Mouse (Mus musculus) stomach, postnatal 0 days (tissue): ENCODE measurements around the gene Ticam1. TPM values are rescaled to one million over a fixed set of nuclear protein-coding genes. Genes with fewer than 3 reads are reported as not detected.

Source experiments
- ATAC-seq: fragments of 200-750 bp; cut with Nextera tagmentation; 2 replicates; pipeline ENCODE4 v1.8.0; 2017; ENCODE audit not compliant: low FRiP score, low TSS enrichment
- DNase-seq: peaks from one replicate; pipeline ENCODE4 v3.0.0-alpha.2; 2016; ENCODE audit warnings: low spot score
- H3K27ac ChIP-seq: fragments of 300-500 bp; sonication (generic); replicated peaks from 2 replicates; pipeline ENCODE4 v1.5.1; 2014; ENCODE audit warnings: mild to moderate bottlenecking, control low read depth
- H3K27me3 ChIP-seq: fragments of 300-500 bp; sonication (generic); 2 replicates; pipeline ENCODE4 v1.6.1; 2014; ENCODE audit warnings: low read length; ENCODE audit not compliant: control insufficient read depth, insufficient read depth
- H3K36me3 ChIP-seq: fragments of 300-500 bp; sonication (generic); 2 replicates; pipeline ENCODE4 v1.6.1; 2014; ENCODE audit warnings: low read length, mixed read lengths; ENCODE audit not compliant: control insufficient read depth, insufficient read depth
- H3K4me1 ChIP-seq: fragments of 300-500 bp; sonication (generic); replicated peaks from 2 replicates; pipeline ENCODE4 v1.6.1; 2014; ENCODE audit warnings: antibody characterized with exemption; ENCODE audit not compliant: control insufficient read depth, insufficient read depth
- H3K4me2 ChIP-seq: fragments of 300-500 bp; sonication (generic); replicated peaks from 2 replicates; pipeline ENCODE4 v1.6.1; 2014; ENCODE audit warnings: low read depth, mild to moderate bottlenecking, control low read depth, moderate library complexity
- H3K4me3 ChIP-seq: fragments of 300-500 bp; sonication (generic); 2 replicates; pipeline ENCODE4 v1.5.1; 2014; ENCODE audit warnings: low read depth, low read length, control low read depth
- H3K9ac ChIP-seq: fragments of 300-500 bp; sonication (generic); 2 replicates; pipeline ENCODE4 v1.6.1; 2014; ENCODE audit warnings: mild to moderate bottlenecking, low read length, control low read depth, mixed read lengths
- H3K9me3 ChIP-seq: fragments of 300-500 bp; sonication (generic); 2 replicates; pipeline ENCODE4 v1.6.1; 2016; ENCODE audit warnings: low read length; ENCODE audit not compliant: control insufficient read depth
- CTCF ChIP-seq: IDR thresholded peaks from 2 replicates; pipeline ENCODE4 v1.5.1; 2016; ENCODE audit warnings: antibody characterized with exemption, low read depth, mild to moderate bottlenecking, moderate library complexity
- EP300 ChIP-seq: optimal IDR thresholded peaks from 2 replicates; pipeline ENCODE3; 2016; ENCODE audit warnings: antibody characterized with exemption
- WGBS: fragments of 180-500 bp; shearing (Covaris S2); extraction: QIAGEN DNeasy Blood & Tissue Kit; methylation state at CpG from one replicate; pipeline ENCODE4 v1.1.7; 2014; 5-methylcytosine and 5-hydroxymethylcytosine counted together
- polyA plus RNA-seq: library from polyadenylated mRNA; unstranded; fragments of >200 nt; fragmentation: Nextera tagmentation; extraction: Ambion mirVana; gene quantifications from 2 replicates; pipeline ENCODE4 v1.2.1, GENCODE M21; 2015

Ticam1 gene
- polyA plus RNA-seq, 1 experiment from 2014 or later: 4.6 TPM

- Histone ChIP-seq H3K4me2 (no peak overlapping the region), H3K4me1 (no peaks in the 10 kb centered on the region), H3K27ac (peak overlapping the region; percentile 49), H3K27me3 (no peaks in the 10 kb centered on the region), H3K9ac (no peak overlapping the region), H3K4me3 (no peak overlapping the region), H3K36me3 (peaks cover 23% of the 10 kb centered on the region), H3K9me3 (no peaks in the 10 kb centered on the region)
- peak; percentile 16 for DNase-seq
- WGBS: 82% methylated on average over 12 of the region's 12 CpGs
- no peak for ATAC-seq
- TF ChIP-seq CTCF (no peak), EP300 (no peak)
These were observed 3.0 kb upstream of the Ticam1 start for GRCm38 (mm10) chr17:56279481-56280155.

GRCm38 (mm10) chr17:56278340-56278739 is 1.8 kb upstream of the Ticam1 start:
- ATAC-seq (no peak), DNase-seq (no peak)
- Histone ChIP-seq H3K9me3 (no peaks in the 10 kb centered on the region), H3K4me1 (no peaks in the 10 kb centered on the region), H3K27me3 (no peaks in the 10 kb centered on the region), H3K4me2 (no peak overlapping the region), H3K27ac (peak overlapping the region; percentile 94), H3K36me3 (peaks cover 19% of the 10 kb centered on the region), H3K9ac (no peak overlapping the region), H3K4me3 (no peak overlapping the region)
- TF ChIP-seq CTCF: no peak
- TF ChIP-seq EP300: no peak
- 87% methylated on average over 5 of the region's 5 CpGs for WGBS

DNA sequence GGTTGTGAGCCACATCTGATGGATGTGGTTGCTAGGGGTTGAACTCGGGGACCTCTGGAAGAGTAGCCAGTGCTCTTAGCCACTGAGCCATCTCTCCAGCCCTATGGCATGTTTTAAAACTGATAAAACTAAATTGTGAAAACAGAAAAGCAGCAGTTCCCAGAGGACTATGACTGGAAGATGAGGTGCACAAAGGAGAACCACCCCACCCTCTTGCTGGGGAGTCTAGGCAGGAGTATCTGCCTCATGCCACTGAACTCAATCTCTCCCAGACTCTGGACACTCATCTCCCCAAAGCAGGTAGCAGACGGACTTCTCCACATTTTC is 944 bp upstream of the Ticam1 start:
- TF ChIP-seq CTCF: no peak
- no peaks in the 10 kb centered on the region for H3K9me3 ChIP-seq
- no peak overlapping the region for H3K9ac ChIP-seq
- H3K4me3 ChIP-seq: no peak overlapping the region
- H3K36me3 ChIP-seq: peaks cover 14% of the 10 kb centered on the region
- peak overlapping the region; percentile 94 for H3K27ac ChIP-seq
- DNase-seq: no peak
- H3K4me1 ChIP-seq: no peaks in the 10 kb centered on the region
- WGBS: 27% methylated on average over 2 of the region's 2 CpGs
- H3K27me3 ChIP-seq: no peaks in the 10 kb centered on the region
- no peak; the same call in 1 of the 2 replicates for ATAC-seq
- H3K4me2 ChIP-seq: peak overlapping the region; percentile 77

- TF ChIP-seq EP300 (no peak), CTCF (no peak)
- ATAC-seq (peak; percentile 36), DNase-seq (peak; percentile 67)
- Histone ChIP-seq H3K36me3 (peaks cover 13% of the 10 kb centered on the region), H3K4me2 (peak overlapping the region; percentile 77), H3K27ac (peak overlapping the region; percentile 94), H3K9ac (peak overlapping the region; percentile 83), H3K9me3 (no peaks in the 10 kb centered on the region), H3K4me3 (peak overlapping the region; percentile 61), H3K27me3 (no peaks in the 10 kb centered on the region), H3K4me1 (no peaks in the 10 kb centered on the region)
- 16% methylated on average over 5 of the region's 5 CpGs for WGBS
These were observed 625 bp downstream of the Ticam1 start for GRCm38 (mm10) chr17:56275842-56276480.

DNA sequence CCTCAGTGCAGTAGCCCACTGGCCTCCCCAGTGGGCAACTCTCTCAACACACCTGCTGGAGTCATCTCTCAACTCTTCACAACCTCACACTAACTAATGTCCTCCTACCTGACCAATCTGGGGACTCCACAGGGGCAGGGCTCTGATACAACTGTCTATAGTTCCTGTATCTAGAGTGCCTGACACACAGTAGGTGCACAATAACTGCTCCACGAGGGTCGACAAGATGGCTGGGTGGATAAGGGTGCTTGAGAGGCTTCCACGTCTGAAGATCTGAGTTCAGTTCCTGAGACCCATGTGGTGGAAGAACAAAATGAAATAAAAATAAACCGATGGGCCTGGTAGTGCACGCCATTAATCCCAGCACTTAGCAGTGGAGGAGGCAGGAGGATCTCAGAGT is 2.6 kb downstream of the Ticam1 start:
- DNase-seq: no peak
- H3K9ac ChIP-seq: no peak overlapping the region
- no peak overlapping the region for H3K4me2 ChIP-seq
- 87% methylated on average over 5 of the region's 5 CpGs for WGBS
- no peaks in the 10 kb centered on the region for H3K9me3 ChIP-seq
- H3K4me3 ChIP-seq: no peak overlapping the region
- H3K27ac ChIP-seq: no peak overlapping the region
- peaks cover 4% of the 10 kb centered on the region for H3K4me1 ChIP-seq
- no peak for ATAC-seq
- H3K27me3 ChIP-seq: no peaks in the 10 kb centered on the region
- TF ChIP-seq EP300: no peak
- no peak for TF ChIP-seq CTCF
- peaks cover 8% of the 10 kb centered on the region; the same call in 1 of the 2 replicates for H3K36me3 ChIP-seq

- TF ChIP-seq EP300: no peak
- TF ChIP-seq CTCF: no peak
- DNase-seq: no peak
- H3K9me3 ChIP-seq: no peaks in the 10 kb centered on the region
- no peak overlapping the region for H3K4me3 ChIP-seq
- peaks cover 4% of the 10 kb centered on the region for H3K4me1 ChIP-seq
- WGBS: 84% methylated on average over 7 of the region's 7 CpGs
- H3K27ac ChIP-seq: no peak overlapping the region; the same call in 1 of the 2 replicates
- no peak for ATAC-seq
- H3K9ac ChIP-seq: 0 out of 2 replicates have a peak overlapping the region, but pooled peaks have one; percentile 23
- peaks cover 8% of the 10 kb centered on the region; the same call in 1 of the 2 replicates for H3K36me3 ChIP-seq
- no peaks in the 10 kb centered on the region for H3K27me3 ChIP-seq
- H3K4me2 ChIP-seq: no peak overlapping the region
These were observed 3.1 kb downstream of the Ticam1 start for GRCm38 (mm10) chr17:56273482-56273881.
